Mouse (Mus musculus) urinary bladder, postnatal 10 days (tissue): ENCODE results near the gene Nxf7.
"Not testable (repeated sequence)": the region's sequence is repeated elsewhere in the genome, so short reads cannot be mapped to it uniquely, and the experiment has no call there.

Experiments
- DNase-seq: peaks from one replicate; pipeline ENCODE4 v3.0.0; 2022; ENCODE audit warnings: low spot score

Gene Nxf7

GRCm38 (mm10) chrX:135598677-135599076 lies at the start of gene Nxf7:
Nxf7 (minus strand) TSS chrX:135598777.
- no peak for DNase-seq

- no peak for DNase-seq
Observed at GRCm38 (mm10) chrX:135627605-135628004, 29.0 kb upstream of the Nxf7 start, which contains the start of gene Prame. Prame (minus strand) TSS chrX:135627705.

- not testable (repeated sequence) for DNase-seq
Observed at GRCm38 (mm10) chrX:135601298-135602029, 2.9 kb upstream of the Nxf7 start.

- DNase-seq, result no peak
Observed at GRCm38 (mm10) chrX:135598096-135598495, 481 bp downstream of the Nxf7 start.

GRCm38 (mm10) chrX:135576412-135576811 lies 22.2 kb downstream of the Nxf7 start:
- no peak for DNase-seq

GRCm38 (mm10) chrX:135574958-135575628 lies 23.5 kb downstream of the Nxf7 start:
- not testable (repeated sequence) for DNase-seq

GRCm38 (mm10) chrX:135574261-135574957 lies 24.2 kb downstream of the Nxf7 start:
- DNase-seq, result not testable (repeated sequence)

- DNase-seq, result not testable (repeated sequence)
Observed at GRCm38 (mm10) chrX:135569467-135569866, 29.1 kb downstream of the Nxf7 start.

GRCm38 (mm10) chrX:135564934-135565333 lies 33.6 kb downstream of the Nxf7 start:
- DNase-seq, result not testable (repeated sequence)

GRCm38 (mm10) chrX:135562841-135563240 lies 35.7 kb downstream of the Nxf7 start:
- DNase-seq, result no peak

- not testable (repeated sequence) for DNase-seq
Observed at GRCm38 (mm10) chrX:135561693-135562092, 36.9 kb downstream of the Nxf7 start.

GRCm38 (mm10) chrX:135560933-135561332 lies 37.6 kb downstream of the Nxf7 start:
- not testable (repeated sequence) for DNase-seq

GRCm38 (mm10) chrX:135559665-135560064 lies 38.9 kb downstream of the Nxf7 start:
- DNase-seq, result not testable (repeated sequence)
